Mouse (Mus musculus) erythroblast, adult 5-6 weeks (primary cell): ENCODE results near the gene Zfp472. TPM values are rescaled to one million over a fixed set of nuclear protein-coding genes. Genes with fewer than 3 reads are reported as not detected.
"Not testable (repeated sequence)": the region's sequence is repeated elsewhere in the genome, so short reads cannot be mapped to it uniquely, and the experiment has no call there.

Experiments
- ATAC-seq: replicated peaks from 2 replicates; pipeline ENCODE4 v1.8.0; 2016; ENCODE audit warnings: moderate number of reproducible peaks, mild to moderate bottlenecking, moderate TSS enrichment, inconsistent platforms; ENCODE audit not compliant: poor library complexity, low FRiP score, severe bottlenecking
- total RNA-seq, 2 experiments: library from RNA; stranded (forward) in 1 of 2; stranded (reverse) in 1 of 2; fragments of 150-400 nt in 1 of 2; fragments of 200-764, 138-1000 nt in 1 of 2; gene quantifications; 2 replicates each; pipeline versions ENCODE4 v1.2.3 to v1.2.4; 2015 to 2017; ENCODE audit warnings: low replicate concordance in 2 of 2

Gene Zfp472
- total RNA-seq, 2 experiments from 2014 or later, result 2.5 to 3.7 TPM

GRCm38 (mm10) chr17:32992699-32993474, 27.3 kb downstream of the Zfp472 start, which contains the start of gene Zfp952:
TSS of gene Zfp952 (plus strand) at chr17:32993129.
- ATAC-seq, result peak; percentile 100

- ATAC-seq, result no peak
These were observed 32.9 kb downstream of the Zfp472 start for GRCm38 (mm10) chr17:32998492-32998891.

- ATAC-seq, result no peak
These were observed 42.7 kb downstream of the Zfp472 start for GRCm38 (mm10) chr17:33008337-33008736.

GRCm38 (mm10) chr17:33020434-33020833, 54.8 kb downstream of the Zfp472 start:
- not testable (repeated sequence) for ATAC-seq

Other genes with a start within 250 kb of the Zfp472 start
- 48.2 and 61.7 TPM in 2 replicates for gene Zfp871, start 177.5 kb upstream of the Zfp472 start, total RNA-seq (2015; ENCODE audit: low replicate concordance)
- 46.0 and 54.9 TPM in 2 replicates for gene Zfp871, start 177.5 kb upstream of the Zfp472 start, total RNA-seq (2017; ENCODE audit: low replicate concordance)
- gene Zfp811, start 155.9 kb upstream of the Zfp472 start, total RNA-seq (2015; ENCODE audit: low replicate concordance), result not detected in 2 replicates
- gene Zfp811, start 155.9 kb upstream of the Zfp472 start, total RNA-seq (2017; ENCODE audit: low replicate concordance), result not detected in 2 replicates
- not detected in 2 replicates for gene Zfp799, start 135.6 kb upstream of the Zfp472 start, total RNA-seq (2015; ENCODE audit: low replicate concordance)
- 0.14 and 2.6 TPM in 2 replicates for gene Zfp799, start 135.6 kb upstream of the Zfp472 start, total RNA-seq (2017; ENCODE audit: low replicate concordance)
- gene Zfp870, start 74.2 kb upstream of the Zfp472 start, total RNA-seq (2015; ENCODE audit: low replicate concordance), result 1.3 TPM in 1 of 2 replicates, not detected in the other
- 0.17 and 1.1 TPM in 2 replicates for gene Zfp870, start 74.2 kb upstream of the Zfp472 start, total RNA-seq (2017; ENCODE audit: low replicate concordance)
- gene Cyp4f14, start 48.5 kb upstream of the Zfp472 start, total RNA-seq (2015; ENCODE audit: low replicate concordance), result not detected in 2 replicates
- not detected in 2 replicates for gene Cyp4f14, start 48.5 kb upstream of the Zfp472 start, total RNA-seq (2017; ENCODE audit: low replicate concordance)
- 1.3 and 4.0 TPM in 2 replicates for gene Cyp4f13, start 18.4 kb upstream of the Zfp472 start, total RNA-seq (2015; ENCODE audit: low replicate concordance)
- 0.70 and 2.3 TPM in 2 replicates for gene Cyp4f13, start 18.4 kb upstream of the Zfp472 start, total RNA-seq (2017; ENCODE audit: low replicate concordance)
- 2.5 TPM in 1 of 2 replicates, not detected in the other for gene Zfp952, start 27.3 kb downstream of the Zfp472 start, total RNA-seq (2015; ENCODE audit: low replicate concordance)
- 1.7 and 3.8 TPM in 2 replicates for gene Zfp952, start 27.3 kb downstream of the Zfp472 start, total RNA-seq (2017; ENCODE audit: low replicate concordance)
- 3.5 and 3.6 TPM in 2 replicates for gene Zfp763, start 67.6 kb downstream of the Zfp472 start, total RNA-seq (2015; ENCODE audit: low replicate concordance)
- gene Zfp763, start 67.6 kb downstream of the Zfp472 start, total RNA-seq (2017; ENCODE audit: low replicate concordance), result 2.6 and 4.2 TPM in 2 replicates
- gene 4921501E09Rik, start 102.2 kb downstream of the Zfp472 start, total RNA-seq (2015; ENCODE audit: low replicate concordance), result not detected in 2 replicates
- gene 4921501E09Rik, start 102.2 kb downstream of the Zfp472 start, total RNA-seq (2017; ENCODE audit: low replicate concordance), result not detected in 2 replicates
- 0.21 TPM in 1 of 2 replicates, not detected in the other for gene Zfp563, start 123.5 kb downstream of the Zfp472 start, total RNA-seq (2015; ENCODE audit: low replicate concordance)
- 0.42 and 0.60 TPM in 2 replicates for gene Zfp563, start 123.5 kb downstream of the Zfp472 start, total RNA-seq (2017; ENCODE audit: low replicate concordance)
- not detected in 2 replicates for gene Morc2b, start 173.9 kb downstream of the Zfp472 start, total RNA-seq (2015; ENCODE audit: low replicate concordance)
- gene Morc2b, start 173.9 kb downstream of the Zfp472 start, total RNA-seq (2017; ENCODE audit: low replicate concordance), result not detected in 2 replicates
- gene Olfr55, start 202.6 kb downstream of the Zfp472 start, total RNA-seq (2015; ENCODE audit: low replicate concordance), result not detected in 2 replicates
- gene Olfr55, start 202.6 kb downstream of the Zfp472 start, total RNA-seq (2017; ENCODE audit: low replicate concordance), result not detected in 2 replicates
- not detected in 2 replicates for gene Olfr239, start 225.5 kb downstream of the Zfp472 start, total RNA-seq (2015; ENCODE audit: low replicate concordance)
- gene Olfr239, start 225.5 kb downstream of the Zfp472 start, total RNA-seq (2017; ENCODE audit: low replicate concordance), result not detected in 2 replicates